Mouse (Mus musculus) heart, embryonic 11.5 days (tissue): ENCODE measurements around the gene Chd3. TPM values are rescaled to one million over a fixed set of nuclear protein-coding genes. Genes with fewer than 3 reads are reported as not detected.

Experiments
- polyA plus RNA-seq: library from polyadenylated mRNA; unstranded; fragments of >200 nt; fragmentation: Nextera tagmentation; extraction: Ambion mirVana; gene quantifications from 2 replicates; pipeline ENCODE4 v1.2.1, GENCODE M21; 2014

The Chd3 gene
- polyA plus RNA-seq, 1 experiment from 2014 or later: 21.8 TPM

Other genes with a start within 250 kb of the Chd3 start
- 0.35 and 0.64 TPM in 2 replicates for gene Hes7, start 249.0 kb downstream of the Chd3 start, polyA plus RNA-seq
- 0.32 and 0.49 TPM in 2 replicates for gene 9130213A22Rik, start 246.8 kb downstream of the Chd3 start, polyA plus RNA-seq
- gene Aloxe3, start 243.5 kb downstream of the Chd3 start, polyA plus RNA-seq: 0.37 and 0.39 TPM in 2 replicates
- not detected in 2 replicates for gene Alox12b, start 212.4 kb downstream of the Chd3 start, polyA plus RNA-seq
- 1.1 and 2.0 TPM in 2 replicates for gene Alox8, start 171.6 kb downstream of the Chd3 start, polyA plus RNA-seq
- 0.13 and 0.17 TPM in 2 replicates for gene Gucy2e, start 132.4 kb downstream of the Chd3 start, polyA plus RNA-seq
- 10.1 and 13.1 TPM in 2 replicates for gene Cntrob, start 45.6 kb downstream of the Chd3 start, polyA plus RNA-seq
- gene Trappc1, start 45.4 kb downstream of the Chd3 start, polyA plus RNA-seq: 189 and 202 TPM in 2 replicates
- gene Kcnab3, start 43.1 kb downstream of the Chd3 start, polyA plus RNA-seq: 0.56 and 0.70 TPM in 2 replicates
- 7.8 and 8.6 TPM in 2 replicates for gene Rnf227, start 28.9 kb downstream of the Chd3 start, polyA plus RNA-seq
- gene Naa38, start 26.1 kb upstream of the Chd3 start, polyA plus RNA-seq: 166 and 170 TPM in 2 replicates
- 19.6 and 25.0 TPM in 2 replicates for gene Cyb5d1, start 26.2 kb upstream of the Chd3 start, polyA plus RNA-seq
- gene Tmem88, start 28.8 kb upstream of the Chd3 start, polyA plus RNA-seq: 30.5 and 31.7 TPM in 2 replicates
- gene Kdm6b, start 44.3 kb upstream of the Chd3 start, polyA plus RNA-seq: 21.5 and 25.1 TPM in 2 replicates
- gene Dnah2, start 179.7 kb upstream of the Chd3 start, polyA plus RNA-seq: 0.20 and 1.3 TPM in 2 replicates
- gene Efnb3, start 190.8 kb upstream of the Chd3 start, polyA plus RNA-seq: 15.2 and 19.0 TPM in 2 replicates
- gene Wrap53, start 210.8 kb upstream of the Chd3 start, polyA plus RNA-seq: 20.3 and 22.9 TPM in 2 replicates
- 103 and 107 TPM in 2 replicates for gene Trp53, start 211.0 kb upstream of the Chd3 start, polyA plus RNA-seq
- 31.0 and 36.2 TPM in 2 replicates for gene Atp1b2, start 236.5 kb upstream of the Chd3 start, polyA plus RNA-seq
- gene Shbg, start 248.5 kb upstream of the Chd3 start, polyA plus RNA-seq: 1.5 TPM in 1 of 2 replicates, not detected in the other